Mouse (Mus musculus) hindbrain, embryonic 16.5 days (tissue): ENCODE results near the gene Hhipl1. TPM values are rescaled to one million over a fixed set of nuclear protein-coding genes. Genes with fewer than 3 reads are reported as not detected.

ENCODE experiments used
- ATAC-seq: fragments of 200-750 bp; cut with Nextera tagmentation; 2 replicates; pipeline ENCODE4 v1.8.0; 2017; ENCODE audit warnings: moderate TSS enrichment, moderate library complexity
- H3K27ac ChIP-seq: fragments of 300-500 bp; sonication (generic); 2 replicates; pipeline ENCODE4 v1.5.1; 2014; ENCODE audit warnings: low read depth, mild to moderate bottlenecking, control low read depth, low read length, moderate library complexity
- H3K27me3 ChIP-seq: fragments of 300-500 bp; sonication (generic); replicated peaks from 2 replicates; pipeline ENCODE4 v1.6.1; 2014; ENCODE audit warnings: low read length; ENCODE audit not compliant: control insufficient read depth, insufficient read depth
- H3K36me3 ChIP-seq: fragments of 300-500 bp; sonication (generic); 2 replicates; pipeline ENCODE4 v1.6.1; 2014; ENCODE audit warnings: mild to moderate bottlenecking, low read length, moderate library complexity, mixed read lengths; ENCODE audit not compliant: control insufficient read depth, insufficient read depth
- H3K4me1 ChIP-seq: fragments of 300-500 bp; sonication (generic); 2 replicates; pipeline ENCODE4 v1.6.1; 2014; ENCODE audit warnings: low read depth, low read length; ENCODE audit not compliant: control insufficient read depth, insufficient read depth
- H3K4me2 ChIP-seq: fragments of 300-500 bp; sonication (generic); 2 replicates; pipeline ENCODE4 v1.6.1; 2014; ENCODE audit warnings: mild to moderate bottlenecking, low read length, control low read depth, moderate library complexity
- H3K4me3 ChIP-seq: fragments of 300-500 bp; sonication (generic); 2 replicates; pipeline ENCODE4 v1.5.1; 2014; ENCODE audit warnings: mild to moderate bottlenecking, low read length, control low read depth, moderate library complexity
- H3K9ac ChIP-seq: fragments of 300-500 bp; sonication (generic); 2 replicates; pipeline ENCODE4 v1.6.1; 2014; ENCODE audit warnings: low read depth, mild to moderate bottlenecking, control low read depth, low read length, moderate library complexity
- H3K9me3 ChIP-seq: fragments of 300-500 bp; sonication (generic); 2 replicates; pipeline ENCODE4 v1.6.1; 2014; ENCODE audit warnings: mild to moderate bottlenecking, low read length, moderate library complexity; ENCODE audit not compliant: control insufficient read depth
- WGBS: fragments of 180-500 bp; shearing (Covaris S2); extraction: QIAGEN DNeasy Blood & Tissue Kit; methylation state at CpG from one replicate; pipeline ENCODE4 v1.1.7; 2014; 5-methylcytosine and 5-hydroxymethylcytosine counted together
- polyA plus RNA-seq: library from polyadenylated mRNA; unstranded; fragments of >200 nt; fragmentation: Nextera tagmentation; extraction: Ambion mirVana; gene quantifications from 2 replicates; pipeline ENCODE4 v1.2.1, GENCODE M21; 2015

Gene Hhipl1
- polyA plus RNA-seq, 1 experiment from 2014 or later = 2.6 TPM

DNA sequence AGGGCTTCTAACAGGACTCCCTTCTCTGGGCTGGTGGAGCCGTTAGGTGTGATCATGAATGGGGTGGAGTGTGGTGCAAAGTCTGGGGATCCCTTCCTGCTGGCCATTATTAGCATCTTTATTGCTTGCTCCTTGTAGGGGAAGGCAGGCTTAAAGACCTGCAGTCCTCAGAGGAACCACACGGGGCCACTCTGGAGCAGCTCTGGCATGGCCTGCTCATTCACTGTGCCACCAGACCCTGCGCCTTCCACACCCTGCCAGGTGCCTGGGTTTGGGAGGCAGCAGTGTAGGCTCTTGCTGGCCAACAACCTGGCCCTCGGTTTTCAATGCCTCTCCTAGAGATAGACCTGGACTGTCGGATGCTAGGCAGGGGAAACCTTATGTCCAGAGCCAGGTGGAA lies 57.7 kb downstream of the Hhipl1 start:
- Histone ChIP-seq H3K27ac (no peak overlapping the region), H3K4me2 (no peak overlapping the region), H3K4me1 (no peaks in the 10 kb centered on the region), H3K4me3 (no peak overlapping the region), H3K27me3 (no peaks in the 10 kb centered on the region), H3K9ac (0 out of 2 replicates have a peak overlapping the region, but pooled peaks have one; percentile 46), H3K36me3 (no peaks in the 10 kb centered on the region), H3K9me3 (no peaks in the 10 kb centered on the region)
- ATAC-seq = peak; percentile 85
- WGBS = 3% methylated on average over 5 of the region's 5 CpGs

DNA sequence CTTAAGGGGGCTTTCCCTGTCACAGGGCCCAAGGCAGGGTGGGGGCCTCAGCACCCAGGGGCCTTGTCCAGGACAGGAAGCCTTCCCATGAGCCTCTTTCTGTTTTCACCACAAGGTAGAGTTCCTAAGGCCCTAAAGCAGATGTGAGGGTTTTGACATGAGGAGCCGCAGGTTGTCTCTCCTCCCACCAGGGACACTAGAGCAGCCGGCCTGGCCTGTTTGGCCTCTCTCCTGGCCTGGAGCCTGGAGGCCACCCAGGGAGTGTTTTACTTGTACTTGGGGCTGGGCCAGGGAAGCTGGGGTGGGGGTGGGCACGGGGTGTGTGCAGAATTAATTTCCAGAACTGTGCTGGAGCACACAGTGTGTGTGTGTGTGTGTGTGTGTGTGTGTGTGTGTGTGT lies 59.3 kb downstream of the Hhipl1 start:
- ATAC-seq = 0 out of 2 replicates have a peak, but pooled peaks have one; percentile 26
- no peak overlapping the region for H3K27ac ChIP-seq
- H3K4me2 ChIP-seq = no peak overlapping the region
- no peaks in the 10 kb centered on the region for H3K4me1 ChIP-seq
- no peaks in the 10 kb centered on the region for H3K36me3 ChIP-seq
- no peaks in the 10 kb centered on the region for H3K27me3 ChIP-seq
- no peaks in the 10 kb centered on the region for H3K9me3 ChIP-seq
- 21% methylated on average over 3 of the region's 3 CpGs for WGBS
- H3K9ac ChIP-seq = no peak overlapping the region
- H3K4me3 ChIP-seq = no peak overlapping the region

DNA sequence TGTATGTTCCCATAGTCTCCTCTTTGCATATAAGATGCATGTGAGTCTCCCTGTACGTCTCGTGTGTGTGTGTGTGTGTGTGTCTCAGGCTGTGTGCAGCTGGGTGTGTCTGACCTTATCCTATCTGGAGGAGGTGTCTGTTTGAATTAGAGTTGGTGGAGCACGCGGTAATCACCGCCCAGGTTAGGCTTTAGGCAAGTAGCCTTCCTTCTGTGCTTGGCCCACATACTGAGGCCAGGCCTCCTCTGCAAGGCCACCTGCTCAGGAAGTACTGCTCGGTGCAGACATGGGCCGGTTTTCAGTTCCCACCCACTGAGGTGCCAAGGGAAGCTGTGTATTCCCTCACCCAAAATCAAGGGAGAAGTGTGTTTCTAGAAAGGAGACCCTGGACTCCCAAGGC lies 59.8 kb downstream of the Hhipl1 start:
- no peak for ATAC-seq

DNA sequence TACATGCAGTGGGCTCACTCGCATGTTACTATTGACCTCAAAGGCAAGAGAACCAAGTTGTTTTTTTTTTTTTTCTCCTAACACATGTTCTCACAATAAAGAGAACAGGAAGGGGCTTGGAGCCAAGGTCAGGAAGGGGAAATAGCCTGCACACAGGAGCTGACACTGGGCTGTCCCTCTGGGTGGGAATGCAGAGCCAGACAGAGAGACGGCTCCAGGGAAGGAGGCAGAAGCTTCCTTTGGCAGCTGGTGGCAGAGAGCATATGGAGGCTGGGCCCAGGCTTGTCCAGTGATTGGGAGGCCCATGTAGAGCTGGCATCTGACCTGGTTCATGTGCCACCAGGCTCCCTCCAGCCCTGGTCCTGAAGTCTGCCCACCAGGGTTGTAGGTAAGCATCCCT lies 61.8 kb downstream of the Hhipl1 start:
- H3K27ac ChIP-seq = no peak overlapping the region
- no peak overlapping the region for H3K9ac ChIP-seq
- no peak for ATAC-seq
- H3K27me3 ChIP-seq = no peaks in the 10 kb centered on the region
- H3K36me3 ChIP-seq = no peaks in the 10 kb centered on the region
- no peak overlapping the region for H3K4me3 ChIP-seq
- H3K4me1 ChIP-seq = no peaks in the 10 kb centered on the region
- no peaks in the 10 kb centered on the region for H3K9me3 ChIP-seq
- 77% methylated on average over 2 of the region's 2 CpGs for WGBS
- no peak overlapping the region for H3K4me2 ChIP-seq

More for the DNA sequence above, 59.8 kb downstream of the Hhipl1 start:
- Histone ChIP-seq H3K27ac (no peak overlapping the region), H3K36me3 (no peaks in the 10 kb centered on the region), H3K9me3 (no peaks in the 10 kb centered on the region), H3K4me1 (no peaks in the 10 kb centered on the region), H3K4me2 (no peak overlapping the region), H3K9ac (no peak overlapping the region), H3K27me3 (no peaks in the 10 kb centered on the region), H3K4me3 (no peak overlapping the region)
- WGBS = 74% methylated on average over 7 of the region's 7 CpGs

DNA sequence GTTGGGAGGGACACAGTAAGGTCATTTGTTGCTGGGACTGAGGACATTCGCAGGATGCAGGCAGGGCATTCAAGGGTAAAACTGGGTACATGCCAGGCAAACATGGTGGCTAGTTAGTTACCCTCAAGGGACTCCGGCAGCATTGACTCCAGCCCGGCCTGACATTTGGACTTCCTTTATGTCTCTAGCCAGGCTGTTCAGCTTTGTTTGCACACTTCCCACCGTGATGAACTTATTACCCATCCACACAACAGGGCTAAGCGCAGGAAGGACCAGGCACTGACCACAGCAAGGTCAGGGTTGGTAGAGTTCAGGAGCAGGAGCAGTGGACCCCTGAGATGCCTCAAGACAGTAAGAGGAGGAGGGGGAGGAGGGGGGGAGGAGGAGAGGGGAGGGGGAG lies 62.9 kb downstream of the Hhipl1 start:
- Histone ChIP-seq H3K4me1 (no peaks in the 10 kb centered on the region), H3K27ac (no peak overlapping the region), H3K4me2 (no peak overlapping the region), H3K27me3 (no peaks in the 10 kb centered on the region), H3K4me3 (no peak overlapping the region), H3K9me3 (no peaks in the 10 kb centered on the region), H3K36me3 (no peaks in the 10 kb centered on the region), H3K9ac (no peak overlapping the region)
- 41% methylated on average over 5 of the region's 5 CpGs for WGBS
- ATAC-seq = no peak

DNA sequence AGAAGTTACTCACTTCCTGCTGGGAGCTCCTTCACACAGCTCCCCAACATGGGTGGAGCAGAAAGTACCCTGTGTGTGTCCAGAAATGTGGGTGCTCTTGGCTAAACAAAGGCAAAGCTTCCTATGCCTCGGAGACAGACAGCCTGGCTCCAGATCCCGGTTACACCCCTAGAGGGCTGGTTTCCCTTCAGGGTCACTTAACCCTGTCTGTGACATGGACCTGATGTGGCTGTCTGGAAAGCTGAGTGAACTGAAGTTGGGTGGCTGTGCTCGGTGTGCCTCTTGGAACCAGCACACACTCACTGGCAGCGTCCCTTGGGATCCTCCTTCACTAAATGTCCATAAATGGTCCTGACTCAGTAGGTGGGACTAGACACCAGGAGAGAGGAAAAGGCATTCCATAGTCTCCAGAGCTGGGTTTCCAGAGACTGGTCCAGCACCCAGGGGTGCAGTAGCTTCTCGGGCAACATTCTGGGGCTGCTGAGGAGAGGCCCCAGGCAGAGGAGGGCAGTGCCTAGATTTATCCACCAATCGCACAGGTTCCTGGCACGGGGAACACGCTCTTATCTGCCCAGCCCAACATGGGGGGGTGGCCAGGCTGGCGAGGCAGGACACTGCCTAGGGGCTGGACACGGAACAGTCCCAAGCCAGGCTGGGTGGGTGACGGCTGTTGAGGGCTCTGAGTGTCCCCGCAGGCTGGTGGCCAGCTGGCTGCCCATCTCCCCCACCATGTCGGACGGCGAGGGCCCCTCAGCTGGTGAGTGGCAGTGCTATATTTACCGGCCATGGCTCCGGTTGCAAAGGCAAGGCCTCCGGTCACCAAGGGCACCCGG lies 64.7 kb downstream of the Hhipl1 start, which contains the start of gene Eml1:
TSS of gene Eml1 (plus strand) at position 362 of the 833 bp plus-strand sequence.
- no peak within 1 kb of the TSS for H3K4me2 ChIP-seq
- ATAC-seq = no peak
- H3K9ac ChIP-seq = no peak within 1 kb of the TSS; the same call in 1 of the 2 replicates
- no peaks in the 10 kb centered on the region for H3K27me3 ChIP-seq
- no peaks in the 10 kb centered on the region for H3K9me3 ChIP-seq
- 72% methylated on average over 18 of the region's 19 CpGs for WGBS
- H3K4me1 ChIP-seq = no peaks in the 10 kb centered on the region
- H3K36me3 ChIP-seq = no peaks in the 10 kb centered on the region
- no peak within 1 kb of the TSS for H3K27ac ChIP-seq
- no peak within 1 kb of the TSS for H3K4me3 ChIP-seq

DNA sequence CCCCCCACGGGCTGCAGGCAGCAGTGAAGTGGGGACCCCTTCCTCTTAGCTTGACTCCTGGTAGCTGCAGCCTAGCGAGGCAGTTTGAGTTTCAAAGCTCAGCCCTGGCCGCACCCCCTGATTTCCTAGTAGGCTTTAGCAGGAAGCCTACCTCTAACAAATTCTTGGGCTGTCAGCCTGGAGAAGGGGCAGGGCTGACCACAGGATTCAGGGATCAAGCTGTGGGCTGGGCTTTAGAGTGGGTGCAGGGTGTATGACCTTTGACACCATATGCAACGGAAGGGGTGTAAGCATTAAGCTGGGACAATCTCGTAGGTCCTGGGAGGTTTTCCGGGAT lies 65.3 kb downstream of the Hhipl1 start:
- H3K4me2 ChIP-seq = no peak overlapping the region
- no peaks in the 10 kb centered on the region for H3K36me3 ChIP-seq
- no peaks in the 10 kb centered on the region for H3K9me3 ChIP-seq
- 81% methylated on average over 6 of the region's 6 CpGs for WGBS
- H3K9ac ChIP-seq = no peak overlapping the region; the same call in 1 of the 2 replicates
- H3K4me3 ChIP-seq = no peak overlapping the region
- no peaks in the 10 kb centered on the region for H3K27me3 ChIP-seq
- no peak for ATAC-seq
- H3K4me1 ChIP-seq = no peaks in the 10 kb centered on the region
- H3K27ac ChIP-seq = no peak overlapping the region

DNA sequence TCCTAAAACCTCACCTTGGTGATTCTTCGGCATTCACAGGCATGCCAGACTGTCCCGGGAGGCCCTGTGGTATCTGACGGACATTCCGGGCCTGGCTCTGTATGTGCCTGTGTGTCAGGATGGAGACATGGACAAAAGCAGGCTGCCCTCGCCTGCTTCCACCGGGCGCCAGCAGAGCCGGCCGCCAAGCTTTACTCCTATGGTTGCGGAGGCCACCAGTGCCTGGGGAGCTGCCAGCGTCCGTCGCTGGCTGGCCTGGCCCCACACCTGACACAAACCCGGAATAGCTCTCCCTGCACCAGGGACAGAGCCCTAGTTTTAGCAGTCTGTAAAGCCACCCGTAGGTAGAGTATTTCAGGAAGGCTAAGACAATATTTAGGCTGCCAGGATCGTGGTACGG lies 66.2 kb downstream of the Hhipl1 start:
- no peak; the same call in 1 of the 2 replicates for ATAC-seq
- 61% methylated on average over 17 of the region's 17 CpGs for WGBS
- Histone ChIP-seq H3K4me1 (no peaks in the 10 kb centered on the region), H3K27me3 (no peaks in the 10 kb centered on the region), H3K4me2 (no peak overlapping the region), H3K27ac (no peak overlapping the region), H3K9ac (no peak overlapping the region), H3K4me3 (no peak overlapping the region), H3K9me3 (no peaks in the 10 kb centered on the region), H3K36me3 (no peaks in the 10 kb centered on the region)

DNA sequence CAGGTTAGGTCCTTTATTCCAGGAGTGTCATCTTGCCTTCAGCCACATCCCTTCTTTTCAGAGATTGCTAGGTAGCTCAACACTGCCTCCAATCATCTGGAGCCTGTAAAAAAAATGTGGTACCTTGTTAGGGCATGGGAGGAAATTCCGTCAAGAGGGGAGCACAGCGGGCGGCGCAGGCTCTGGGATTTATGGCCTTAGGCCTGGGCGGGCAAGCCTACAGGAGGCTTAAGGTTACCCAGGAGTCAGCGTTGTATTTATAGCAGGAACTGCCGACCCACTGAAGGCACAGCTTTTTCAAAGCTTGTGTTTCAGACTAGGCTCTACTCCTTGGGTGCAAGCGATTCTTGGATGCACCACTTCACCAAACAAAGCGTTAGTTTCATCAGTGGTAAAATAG lies 67.5 kb downstream of the Hhipl1 start:
- no peak for ATAC-seq
- H3K27me3 ChIP-seq = no peaks in the 10 kb centered on the region
- no peaks in the 10 kb centered on the region for H3K9me3 ChIP-seq
- H3K27ac ChIP-seq = no peak overlapping the region
- WGBS = 75% methylated on average over 9 of the region's 9 CpGs
- no peaks in the 10 kb centered on the region for H3K4me1 ChIP-seq
- H3K36me3 ChIP-seq = no peaks in the 10 kb centered on the region
- H3K4me2 ChIP-seq = no peak overlapping the region
- H3K4me3 ChIP-seq = no peak overlapping the region
- no peak overlapping the region for H3K9ac ChIP-seq
